ENCODE assay signal across 36 mouse cellular contexts in genomic region chr10:56900914-56901313, GRCm38 (mm10).
"Had no signal": no experiment of that assay in that cellular context is flagged by ENCODE, and none has a peak within 500 bp of the region (broad histone marks: within the 10 kb centered on the region; RNA-seq: fewer than 3 reads in every experiment).

No protein-coding gene starts in this region.

- H3K27me3 ChIP-seq: heart, embryonic 12.5 days; heart, embryonic 13.5 days; heart, embryonic 15.5 days; hindbrain, embryonic 12.5 days; hindbrain, embryonic 13.5 days; hindbrain, embryonic 15.5 days; intestine, embryonic 15.5 days; kidney, embryonic 15.5 days had no signal

- H3K4me3 ChIP-seq: heart, adult 2 months; heart, embryonic 10.5 days; heart, embryonic 12.5 days; heart, embryonic 13.5 days; heart, embryonic 15.5 days; hindbrain, embryonic 10.5 days; hindbrain, embryonic 12.5 days; hindbrain, embryonic 13.5 days; hindbrain, embryonic 15.5 days; intestine, embryonic 15.5 days; kidney, embryonic 15.5 days had no signal

- H3K9ac ChIP-seq: heart, embryonic 12.5 days; heart, embryonic 13.5 days; heart, embryonic 15.5 days; hindbrain, embryonic 12.5 days; hindbrain, embryonic 13.5 days; hindbrain, embryonic 14.5 days; hindbrain, embryonic 15.5 days; intestine, embryonic 15.5 days; kidney, embryonic 15.5 days had no signal

- ATAC-seq: hindbrain, embryonic 16.5 days; hindbrain, postnatal 0 days; inflammation-experienced regulatory T-cells, adult 6 months; intestine, embryonic 15.5 days; intestine, embryonic 16.5 days; intestine, postnatal 0 days had no signal

- H3K4me1 ChIP-seq: heart, embryonic 10.5 days; heart, embryonic 12.5 days; heart, embryonic 13.5 days; heart, embryonic 15.5 days; hindbrain, embryonic 10.5 days; hindbrain, embryonic 12.5 days; hindbrain, embryonic 13.5 days; hindbrain, embryonic 15.5 days; intestine, embryonic 15.5 days; kidney, embryonic 15.5 days had no signal

- H3K36me3 ChIP-seq: heart, embryonic 10.5 days; heart, embryonic 12.5 days; heart, embryonic 13.5 days; heart, embryonic 15.5 days; hindbrain, embryonic 10.5 days; hindbrain, embryonic 12.5 days; hindbrain, embryonic 13.5 days; hindbrain, embryonic 15.5 days; intestine, embryonic 15.5 days; kidney, embryonic 15.5 days had no signal

- H3K4me2 ChIP-seq: heart, embryonic 11.5 days; heart, embryonic 12.5 days; heart, embryonic 13.5 days; heart, embryonic 15.5 days; hindbrain, embryonic 12.5 days; hindbrain, embryonic 13.5 days; hindbrain, embryonic 14.5 days; hindbrain, embryonic 15.5 days; intestine, embryonic 15.5 days; kidney, embryonic 15.5 days had no signal

- H3K9me3 ChIP-seq: heart, embryonic 10.5 days; heart, embryonic 12.5 days; heart, embryonic 13.5 days; heart, embryonic 15.5 days; hindbrain, embryonic 10.5 days; hindbrain, embryonic 12.5 days; hindbrain, embryonic 13.5 days; hindbrain, embryonic 15.5 days; intestine, embryonic 15.5 days; kidney, embryonic 15.5 days had no signal

- H3K27ac ChIP-seq: heart, adult 2 months; heart, embryonic 10.5 days; heart, embryonic 13.5 days; heart, embryonic 15.5 days; hindbrain, embryonic 10.5 days; hindbrain, embryonic 12.5 days; hindbrain, embryonic 13.5 days; hindbrain, embryonic 14.5 days; hindbrain, embryonic 15.5 days; intestine, embryonic 15.5 days; kidney, embryonic 15.5 days; kidney, postnatal 0 days had no signal

- DNase-seq: heart, adult 18-20 months; heart, adult 2 months; heart, postnatal 10 days; heart, postnatal 14 days; heart, postnatal 36 days; heart, postnatal 4 days; kidney, adult 11 months; kidney, adult 18-20 months; kidney, adult 2 months; kidney, adult 8-10 months; kidney, adult 9 months; kidney, postnatal 10 days; kidney, postnatal 14 days; kidney, postnatal 25 days; kidney, postnatal 36 days; kidney, postnatal 4 days; layer of hippocampus, adult 9-11 months; layer of hippocampus, postnatal 36 days had no signal
